Mouse (Mus musculus) gonadal fat pad, adult 2 months (tissue): Measurements from ENCODE around the gene Senp3. TPM values are rescaled to one million over a fixed set of nuclear protein-coding genes. Genes with fewer than 3 reads are reported as not detected.

Source experiments
- DNase-seq: peaks from one replicate; pipeline ENCODE4 v3.0.0-alpha.2; 2012; ENCODE audit warnings: low read depth
- polyA plus RNA-seq: library from polyadenylated mRNA; depleted of rRNA; stranded (reverse); fragments of >200 nt; gene quantifications from 2 replicates; pipeline ENCODE4 v1.2.3, GENCODE M21; 2012

Senp3 gene
- polyA plus RNA-seq, 1 experiment: 72.4 TPM

DNA sequence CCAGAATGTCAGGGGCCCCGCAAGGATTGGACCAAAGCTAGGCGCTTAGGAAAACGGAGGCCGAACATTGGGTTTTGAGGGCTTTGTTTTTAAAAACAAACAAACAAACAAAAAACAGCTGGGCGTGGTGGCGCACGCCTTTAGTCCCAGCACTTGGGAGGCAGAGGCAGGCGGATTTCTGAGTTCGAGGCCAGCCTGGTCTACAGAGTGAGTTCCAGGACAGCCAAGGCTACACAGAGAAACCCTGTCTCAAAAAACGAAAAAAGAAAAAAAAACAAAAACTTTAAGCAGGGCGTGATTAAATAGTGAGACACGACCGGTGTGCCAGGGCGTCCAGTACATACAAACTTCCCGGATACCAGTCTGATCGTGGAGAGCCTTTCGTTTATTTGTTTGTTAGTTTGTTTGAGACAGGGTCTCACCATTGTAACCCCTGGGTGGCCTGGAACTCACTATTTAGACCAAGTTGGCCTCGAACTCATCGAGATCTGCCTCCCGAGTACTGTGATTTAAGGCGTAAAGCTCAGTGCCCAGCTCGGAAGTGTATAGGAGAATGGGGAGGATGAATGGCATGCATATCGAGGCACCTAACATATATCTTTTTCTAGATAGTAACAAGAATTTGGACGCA lies 440 bp upstream of the Senp3 start:
- DNase-seq: no peak

- no peak for DNase-seq
These were observed 1.6 kb downstream of the Senp3 start for GRCm38 (mm10) chr11:69680136-69680855.

GRCm38 (mm10) chr11:69679144-69679543 lies 2.7 kb downstream of the Senp3 start:
- DNase-seq: no peak

DNA sequence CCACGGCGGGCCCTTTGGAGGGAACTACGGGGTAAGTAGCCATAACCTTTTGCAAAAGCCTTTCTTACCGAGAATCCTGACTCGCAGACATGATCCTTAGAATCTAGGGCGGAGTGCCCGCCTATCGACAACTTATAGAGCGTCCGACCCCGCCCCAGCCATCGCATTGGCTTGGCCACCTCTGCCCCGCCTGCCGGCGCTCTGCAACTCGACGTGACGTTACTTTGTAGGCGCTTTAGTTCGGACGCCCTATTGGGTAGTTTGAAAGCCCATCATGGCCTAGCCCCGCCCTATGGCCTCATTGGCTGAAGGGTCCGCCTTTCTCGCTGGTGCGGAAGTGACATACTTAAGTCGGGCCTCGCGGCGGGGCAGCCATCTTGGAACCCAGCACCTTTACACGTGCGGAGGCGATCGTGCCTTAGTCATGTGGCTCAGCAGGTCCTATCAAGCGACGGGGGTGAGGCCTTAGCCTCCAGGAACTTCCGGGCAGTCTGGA lies 9.6 kb downstream of the Senp3 start, which contains the start of gene Eif4a1:
Gene Eif4a1, minus strand, starts transcription at position 213 of the 496 bp plus-strand sequence.
- DNase-seq: no peak

DNA sequence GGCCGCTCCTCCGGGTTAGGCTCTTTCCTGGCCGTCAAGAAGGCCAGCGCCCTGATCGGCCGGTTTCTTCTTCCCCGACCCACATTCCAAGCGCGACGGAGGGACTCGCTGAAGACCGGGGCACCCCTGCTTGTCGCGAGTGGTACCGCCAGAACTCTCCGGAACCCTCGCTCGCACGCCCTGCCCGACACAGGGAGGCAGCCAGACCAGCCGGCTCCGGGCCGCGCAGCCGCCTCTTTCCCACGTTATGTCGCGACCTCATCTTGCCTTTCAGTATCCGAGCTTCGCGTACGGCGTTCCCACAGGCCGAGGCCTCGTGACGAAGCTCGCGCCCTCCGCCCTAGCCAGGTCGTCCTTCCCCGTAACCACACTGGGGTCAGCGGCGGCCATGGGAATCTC lies 10.2 kb downstream of the Senp3 start:
- no peak for DNase-seq

DNA sequence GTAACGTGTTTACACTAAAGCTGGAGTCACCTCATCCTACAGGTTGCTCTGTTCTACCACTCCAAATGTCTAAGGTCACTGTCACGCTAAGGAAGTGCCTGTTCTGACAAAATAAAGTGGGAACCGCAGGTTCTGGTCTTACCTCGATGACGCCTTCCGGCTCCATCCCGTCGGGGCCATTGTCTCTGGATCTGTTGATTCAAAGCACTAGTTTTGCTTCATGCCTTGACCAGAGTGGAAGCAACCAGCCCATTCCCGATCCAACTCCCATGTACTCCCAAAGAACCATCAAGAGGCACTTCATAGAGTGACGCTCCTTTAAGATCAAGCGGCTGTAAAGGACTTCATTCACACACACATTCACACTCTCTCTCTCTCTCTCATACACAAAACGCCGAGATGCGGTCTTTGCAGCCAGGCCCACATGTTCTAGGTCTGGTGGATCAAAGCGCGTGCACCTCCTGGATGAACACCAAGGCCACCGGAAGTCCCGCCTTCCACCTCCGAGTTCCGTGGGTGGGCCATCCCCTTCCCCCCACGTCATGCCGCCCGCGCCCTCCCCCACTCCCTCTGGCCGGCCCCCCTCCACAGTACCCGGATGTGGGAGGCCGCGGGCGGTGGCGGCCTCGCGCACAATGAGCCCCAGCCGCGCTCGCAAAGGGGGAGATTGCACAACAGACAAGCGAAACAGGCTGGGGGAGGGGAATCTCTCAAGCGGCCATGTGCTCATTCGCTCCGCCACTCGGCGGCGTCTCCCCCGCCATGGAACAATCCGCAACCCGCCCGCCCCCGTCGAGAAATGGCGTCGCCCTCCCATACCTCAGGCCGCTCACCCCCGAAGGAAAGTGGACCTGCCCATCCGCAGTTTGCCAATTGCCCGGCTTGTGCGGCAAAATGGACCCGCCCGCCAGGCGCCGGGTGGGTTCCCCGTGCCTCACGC lies 10.8 kb downstream of the Senp3 start:
- no peak for DNase-seq

DNA sequence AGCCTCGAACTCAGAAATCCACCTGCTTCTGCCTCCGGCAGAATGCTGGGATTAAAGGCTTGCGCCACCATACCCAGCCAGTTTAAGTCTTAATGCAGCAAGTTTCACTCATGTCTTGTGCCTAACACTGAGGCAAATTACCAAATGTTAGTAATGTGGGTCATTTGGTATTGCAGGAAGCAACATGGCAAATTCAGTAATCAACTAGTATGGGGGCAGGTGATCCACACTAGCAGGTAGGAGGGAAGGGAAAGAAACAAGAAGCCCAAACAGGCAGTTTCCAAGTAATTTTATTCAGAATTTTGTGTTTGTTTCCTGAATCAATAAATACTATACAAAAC lies 15.2 kb downstream of the Senp3 start:
- DNase-seq: no peak

DNA sequence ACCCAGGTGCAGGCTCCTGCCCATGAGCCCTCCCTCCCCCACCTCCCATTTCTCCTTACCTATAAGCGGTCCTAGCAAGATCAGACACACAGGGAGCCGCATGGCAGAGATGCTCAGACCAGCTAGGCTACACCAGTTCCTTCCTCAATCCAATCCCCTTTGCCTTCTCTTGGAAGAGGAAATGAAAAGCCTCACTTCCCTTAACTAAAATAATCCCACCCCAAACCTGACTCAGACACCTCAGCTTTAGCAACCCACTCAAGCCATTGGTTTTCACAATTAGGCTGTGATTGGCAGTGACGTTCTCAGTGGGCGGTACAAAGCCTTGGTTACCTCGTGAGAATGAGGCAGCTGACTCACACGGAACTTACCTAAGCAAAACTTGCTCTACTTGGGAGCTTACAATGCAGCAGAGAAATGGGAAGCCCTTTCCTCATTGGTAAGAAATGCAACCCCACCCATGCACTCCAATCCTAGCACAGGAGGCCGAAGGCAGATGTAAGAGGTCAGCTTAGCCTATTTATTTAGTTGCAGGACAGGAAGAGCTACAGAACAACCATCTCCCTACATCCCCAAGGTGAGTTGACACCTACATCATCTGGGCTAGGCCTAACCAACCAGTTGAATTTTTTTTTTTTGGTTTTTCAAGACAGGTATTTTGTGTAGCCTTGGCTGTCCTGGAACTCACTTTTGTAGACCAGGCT lies 15.8 kb downstream of the Senp3 start, which contains the start of gene Cd68:
Gene Cd68, minus strand, starts transcription at position 193 of the 704 bp plus-strand sequence.
- no peak for DNase-seq

GRCm38 (mm10) chr11:69665457-69665960 lies 16.4 kb downstream of the Senp3 start:
- DNase-seq: no peak

DNA sequence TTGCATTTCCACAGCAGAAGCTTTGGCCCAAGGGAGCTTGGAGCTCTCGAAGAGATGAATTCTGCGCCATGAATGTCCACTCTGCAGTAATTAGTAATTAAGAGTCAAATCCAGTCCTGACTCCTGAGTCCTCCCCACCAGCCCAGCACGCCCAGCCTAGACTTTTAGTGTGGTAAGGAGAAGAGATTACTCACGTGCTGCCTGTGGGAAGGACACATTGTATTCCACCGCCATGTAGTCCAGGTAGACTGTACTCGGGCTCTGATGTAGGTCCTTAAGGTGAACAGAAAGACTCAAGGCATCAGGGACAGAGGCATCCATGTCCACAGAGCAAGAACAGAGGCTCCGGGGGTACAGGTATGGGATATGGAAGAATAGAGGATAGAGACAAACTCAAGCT lies 17.0 kb downstream of the Senp3 start:
- no peak for DNase-seq

GRCm38 (mm10) chr11:69663795-69664194 lies 18.1 kb downstream of the Senp3 start:
- no peak for DNase-seq

GRCm38 (mm10) chr11:69662967-69663671 lies 18.8 kb downstream of the Senp3 start:
- no peak for DNase-seq

GRCm38 (mm10) chr11:69662213-69662966 lies 19.5 kb downstream of the Senp3 start, which contains the start of gene Mpdu1:
Gene Mpdu1, minus strand, starts transcription at chr11:69662642.
- DNase-seq: no peak

GRCm38 (mm10) chr11:69661221-69661881 lies 20.5 kb downstream of the Senp3 start:
- no peak for DNase-seq

DNA sequence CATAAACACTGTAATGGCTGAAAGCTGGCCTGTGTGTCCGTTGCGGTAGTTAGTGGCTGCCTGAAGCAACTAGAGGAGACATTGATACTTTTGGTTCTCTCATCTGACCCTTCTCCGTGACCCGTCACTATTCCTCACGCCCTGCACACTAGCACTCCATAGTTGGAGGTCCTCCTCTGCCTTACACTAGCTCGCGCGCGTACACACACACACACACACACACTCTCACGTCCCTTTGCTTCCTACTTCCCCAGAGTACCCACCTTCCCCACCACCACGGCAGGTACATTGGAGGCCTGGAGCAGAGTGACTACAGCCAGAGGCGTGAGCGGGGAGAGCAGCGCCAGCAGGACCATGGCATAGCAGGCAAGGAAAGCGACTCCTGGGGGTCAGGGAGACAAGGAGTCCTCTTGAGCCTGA lies 24.4 kb downstream of the Senp3 start:
- no peak for DNase-seq

GRCm38 (mm10) chr11:69656617-69657461 lies 25.0 kb downstream of the Senp3 start:
- no peak for DNase-seq

DNA sequence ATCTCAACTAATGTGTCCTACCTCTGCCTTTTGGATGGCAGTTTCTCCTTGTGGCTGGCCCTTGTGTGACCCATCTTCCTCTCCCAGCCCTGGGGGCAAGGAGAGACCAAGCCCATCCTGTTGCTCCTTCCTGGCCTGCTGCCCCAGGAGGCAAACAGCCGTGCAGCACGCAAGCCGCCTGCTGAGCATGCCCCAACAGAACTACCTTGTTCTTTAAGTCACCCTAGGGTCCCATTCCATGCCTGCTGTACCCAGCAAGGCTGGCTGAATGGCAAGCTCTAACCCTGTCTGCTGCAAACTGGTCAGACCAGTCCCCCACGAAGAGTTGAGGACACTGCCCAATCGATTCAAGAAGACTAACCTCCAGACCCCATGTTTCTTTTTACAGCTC lies 25.8 kb downstream of the Senp3 start:
- no peak for DNase-seq
